Mouse (Mus musculus): ENCODE results near the gene Cryz. TPM values are rescaled to one million over a fixed set of nuclear protein-coding genes. Genes with fewer than 3 reads are reported as not detected.

Gene Cryz
- polyA plus RNA-seq, 1 experiment from 2014 or later = 15.0 TPM

Other genes starting within 250 kb of the Cryz start
- gene Tyw3, start 393 bp downstream of the Cryz start, polyA plus RNA-seq (2015; fragmentation: Nextera tagmentation; extraction: Ambion mirVana) = 11.9 and 12.9 TPM in 2 replicates
- gene Erich3, start 67.1 kb downstream of the Cryz start, polyA plus RNA-seq (2015; fragmentation: Nextera tagmentation; extraction: Ambion mirVana) = 0.79 and 0.81 TPM in 2 replicates